Comparison of ENCODE assay signal across 9 mouse cellular contexts in genomic region chr8:80895397-80895796, GRCm38 (mm10). TPM values are rescaled to one million over a fixed set of nuclear protein-coding genes. Genes with fewer than 3 reads are reported as not detected.
DNase-seq lines count a peak whose midpoint lies in the region; ATAC-seq lines count a peak whose summit lies in the region.
"Had no signal": no experiment of that assay in that cellular context is flagged by ENCODE, and none has a peak within 500 bp of the region (broad histone marks: within the 10 kb centered on the region; RNA-seq: fewer than 3 reads in every experiment).

No protein-coding gene starts in this region.

- no peaks in the 10 kb centered on the region for H3K9me3 ChIP-seq in forebrain, embryonic 10.5 days
- H3K9me3 ChIP-seq in forebrain, embryonic 13.5 days (replicated peaks), result no peaks in the 10 kb centered on the region
- no peaks in the 10 kb centered on the region for H3K9me3 ChIP-seq in hindbrain, embryonic 11.5 days (ENCODE audit: control insufficient read depth, low read length)

- no peak overlapping the region for H3K4me2 ChIP-seq in forebrain, embryonic 13.5 days
- H3K4me2 ChIP-seq in hindbrain, embryonic 11.5 days (replicated peaks; ENCODE audit: low read depth, low read length), result no peak overlapping the region

- H3K9ac ChIP-seq in forebrain, embryonic 13.5 days, result no peak overlapping the region
- H3K9ac ChIP-seq in hindbrain, embryonic 11.5 days (ENCODE audit: low read depth, low read length), result no peak overlapping the region
- H3K9ac ChIP-seq: liver, embryonic 14.5 days had no signal

- H3K27ac ChIP-seq in forebrain, embryonic 10.5 days, result peak overlapping the region; percentile 44; the same call in 1 of the 2 replicates
- no peak overlapping the region for H3K27ac ChIP-seq in forebrain, embryonic 13.5 days
- no peak overlapping the region for H3K27ac ChIP-seq in hindbrain, embryonic 11.5 days (ENCODE audit: low read depth, low read length)
- H3K27ac ChIP-seq: liver, embryonic 14.5 days had no signal

- ATAC-seq in forebrain, embryonic 13.5 days, result no peak
- ATAC-seq in hindbrain, embryonic 11.5 days (ENCODE audit: low FRiP score), result no peak

- WGBS in forebrain, embryonic 10.5 days, result 40% methylated on average over 6 of the region's 6 CpGs
- 40% methylated on average over 6 of the region's 6 CpGs for WGBS in forebrain, embryonic 13.5 days
- 36% methylated on average over 6 of the region's 6 CpGs for WGBS in hindbrain, embryonic 11.5 days

- DNase-seq in forebrain, embryonic 10.5 days (ENCODE audit: extremely low spot score, low spot score), result no peak
- peak; percentile 64 for DNase-seq in embryo, embryonic 11 days
- peak; percentile 24 for DNase-seq in hindbrain, embryonic 11.5 days (ENCODE audit: low spot score)
- peak; percentile 72 for DNase-seq in lung, postnatal 10 days
- DNase-seq in right cerebral cortex, postnatal 10 days (ENCODE audit: low spot score in 2 of 2), result no peak
- DNase-seq in right cerebral cortex, postnatal 36 days (ENCODE audit: low spot score in 2 of 2), result no peak
- DNase-seq in layer of hippocampus, adult 18-20 months (ENCODE audit: low spot score in 2 of 2), result no peak

- no peaks in the 10 kb centered on the region for H3K27me3 ChIP-seq in forebrain, embryonic 10.5 days (ENCODE audit: poor library complexity, severe bottlenecking)
- no peaks in the 10 kb centered on the region for H3K27me3 ChIP-seq in forebrain, embryonic 13.5 days
- H3K27me3 ChIP-seq in hindbrain, embryonic 11.5 days (ENCODE audit: control insufficient read depth, insufficient read depth, low read length), result no peaks in the 10 kb centered on the region

- H3K36me3 ChIP-seq in forebrain, embryonic 10.5 days (replicated peaks), result no peaks in the 10 kb centered on the region
- H3K36me3 ChIP-seq in forebrain, embryonic 13.5 days (ENCODE audit: poor library complexity, severe bottlenecking), result no peaks in the 10 kb centered on the region
- H3K36me3 ChIP-seq in hindbrain, embryonic 11.5 days (ENCODE audit: control insufficient read depth, insufficient read depth, low read length), result no peaks in the 10 kb centered on the region

- H3K4me3 ChIP-seq in forebrain, embryonic 10.5 days, result no peak overlapping the region
- no peak overlapping the region for H3K4me3 ChIP-seq in forebrain, embryonic 13.5 days
- H3K4me3 ChIP-seq in hindbrain, embryonic 11.5 days (ENCODE audit: low read depth, low read length), result no peak overlapping the region

- H3K4me1 ChIP-seq in forebrain, embryonic 10.5 days, result peaks cover 15% of the 10 kb centered on the region
- no peaks in the 10 kb centered on the region for H3K4me1 ChIP-seq in forebrain, embryonic 13.5 days
- no peaks in the 10 kb centered on the region for H3K4me1 ChIP-seq in hindbrain, embryonic 11.5 days (replicated peaks; ENCODE audit: control insufficient read depth, insufficient read depth, low read length)

RNA-seq across cellular contexts. Expression of gene Gab1, which starts 15.1 kb away (rescaled TPM):
- 10.1 and 11.4 TPM in 2 replicates for polyA plus RNA-seq in forebrain, embryonic 10.5 days (2016; fragmentation: Nextera tagmentation; extraction: Ambion mirVana)
- polyA plus RNA-seq in forebrain, embryonic 13.5 days (2015; fragmentation: Nextera tagmentation; extraction: Ambion mirVana), result 10.8 TPM in 2 replicates
- polyA plus RNA-seq in hindbrain, embryonic 11.5 days (2014; fragmentation: Nextera tagmentation; extraction: Ambion mirVana), result 18.1 and 20.8 TPM in 2 replicates
- 10 to 100 TPM; 17.2 to 21.1 TPM for total RNA-seq in layer of hippocampus, adult 18-20 months (2021)

Comparison
In these comparisons a context has a peak if more than half of its experiments do, and no peak if none do; other contexts are left out.
1. DNase-seq: peak in embryo, embryonic 11 days (single experiment), hindbrain, embryonic 11.5 days (single experiment) and lung, postnatal 10 days (single experiment); none in forebrain, embryonic 10.5 days (single experiment), right cerebral cortex, postnatal 10 days (0 of 2), right cerebral cortex, postnatal 36 days (0 of 2) and layer of hippocampus, adult 18-20 months (0 of 2).